Mouse (Mus musculus): ENCODE results near the gene Upf3a. TPM values are rescaled to one million over a fixed set of nuclear protein-coding genes. Genes with fewer than 3 reads are reported as not detected.
"Not testable (repeated sequence)": the region's sequence is repeated elsewhere in the genome, so short reads cannot be mapped to it uniquely, and the experiment has no call there.

Gene Upf3a
- polyA plus RNA-seq, 1 experiment from 2014 or later, result 44.3 TPM

DNA sequence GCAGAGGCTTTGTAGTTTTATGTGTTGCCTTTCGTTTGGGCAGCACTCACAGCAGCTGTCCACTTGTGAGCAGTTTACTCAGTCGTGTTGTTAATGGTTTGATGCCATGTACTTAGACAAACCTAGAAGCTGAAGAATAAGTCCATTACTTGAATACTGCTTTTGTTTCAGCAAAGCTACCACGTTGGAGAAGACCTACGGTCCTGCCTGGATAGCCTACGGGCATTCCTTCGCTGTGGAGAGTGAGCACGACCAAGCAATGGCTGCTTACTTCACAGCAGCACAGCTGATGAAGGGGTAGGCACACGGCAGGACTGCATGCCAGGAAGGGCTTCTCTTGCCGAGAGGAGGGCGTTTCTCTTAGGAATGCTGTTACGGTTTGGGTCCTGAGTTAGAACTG is 16.2 kb upstream of the Upf3a start:
- no peak overlapping the region for H3K4me3 ChIP-seq (ENCODE audit: low read length)
- H3K4me2 ChIP-seq (replicated peaks; ENCODE audit: low read depth, low read length), result no peak overlapping the region
- peaks cover 76% of the 10 kb centered on the region for H3K36me3 ChIP-seq (ENCODE audit: insufficient read depth, low read length)
- no peaks in the 10 kb centered on the region for H3K4me1 ChIP-seq (ENCODE audit: insufficient read depth, low read length)
- ATAC-seq (ENCODE audit: low FRiP score, low TSS enrichment), result no peak
- H3K9me3 ChIP-seq (ENCODE audit: low read length), result no peaks in the 10 kb centered on the region
- H3K27me3 ChIP-seq (ENCODE audit: insufficient read depth, low read length), result no peaks in the 10 kb centered on the region
- 86% methylated on average over 11 of the region's 11 CpGs for WGBS
- no peak overlapping the region for H3K9ac ChIP-seq (replicated peaks; ENCODE audit: low read length)
- no peak overlapping the region for H3K27ac ChIP-seq (ENCODE audit: low read length)

DNA sequence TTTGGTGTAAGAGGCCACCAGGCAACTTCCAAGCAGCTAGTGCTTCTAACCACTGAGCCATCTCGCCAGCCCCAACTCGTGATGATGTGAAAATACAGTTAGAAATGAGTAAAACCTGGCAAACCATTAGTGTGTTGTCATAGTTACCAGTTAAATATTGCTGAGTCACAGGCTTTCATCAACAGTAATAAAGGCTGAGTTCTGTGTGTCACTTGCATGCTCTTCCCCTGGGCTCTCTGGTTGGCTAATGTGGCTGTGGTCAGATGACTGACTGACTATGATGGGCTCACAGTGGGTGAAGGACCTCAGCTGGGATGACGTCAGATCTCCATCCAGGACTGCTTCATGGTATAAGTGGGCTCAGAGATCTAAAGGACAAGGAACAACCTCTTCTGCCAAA is 4.9 kb upstream of the Upf3a start:
- Histone ChIP-seq H3K27ac (ENCODE audit: low read length) (no peak overlapping the region), H3K4me3 (ENCODE audit: low read length) (no peak overlapping the region), H3K36me3 (ENCODE audit: insufficient read depth, low read length) (peaks cover 51% of the 10 kb centered on the region), H3K27me3 (ENCODE audit: insufficient read depth, low read length) (no peaks in the 10 kb centered on the region), H3K4me1 (ENCODE audit: insufficient read depth, low read length) (peaks cover 7% of the 10 kb centered on the region), H3K9me3 (ENCODE audit: low read length) (no peaks in the 10 kb centered on the region), H3K4me2 (replicated peaks; ENCODE audit: low read depth, low read length) (no peak overlapping the region), H3K9ac (replicated peaks; ENCODE audit: low read length) (no peak overlapping the region)
- 84% methylated on average over 3 of the region's 3 CpGs for WGBS
- no peak for ATAC-seq (ENCODE audit: low FRiP score, low TSS enrichment)

DNA sequence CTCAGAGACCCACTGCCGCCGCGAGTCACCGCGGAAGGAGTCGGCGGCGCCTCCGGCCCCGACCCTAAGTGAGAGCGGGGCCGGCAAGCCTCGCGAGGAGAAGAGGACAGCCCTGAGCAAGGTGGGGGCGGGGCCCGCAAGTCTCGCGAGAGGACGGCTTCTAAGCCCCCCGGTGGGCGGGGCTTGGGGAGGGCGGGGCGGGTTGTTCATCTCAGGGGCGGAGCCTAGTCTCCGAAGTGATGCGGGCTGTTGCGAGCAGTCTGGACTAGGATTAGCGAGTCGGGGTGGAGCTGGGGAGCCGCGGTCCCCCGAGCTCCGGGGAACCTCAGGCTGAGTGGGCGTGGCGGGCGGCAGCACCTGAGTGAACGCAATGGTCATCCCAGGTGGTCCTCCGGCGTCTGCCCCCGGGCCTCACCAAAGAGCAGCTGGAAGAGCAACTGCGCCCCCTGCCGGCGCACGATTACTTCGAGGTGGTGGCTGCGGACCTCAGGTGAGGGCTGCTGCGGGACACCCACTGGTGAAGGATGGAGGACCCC is 417 bp downstream of the Upf3a start:
- under 1% methylated on average over 41 of the region's 47 CpGs for WGBS

DNA sequence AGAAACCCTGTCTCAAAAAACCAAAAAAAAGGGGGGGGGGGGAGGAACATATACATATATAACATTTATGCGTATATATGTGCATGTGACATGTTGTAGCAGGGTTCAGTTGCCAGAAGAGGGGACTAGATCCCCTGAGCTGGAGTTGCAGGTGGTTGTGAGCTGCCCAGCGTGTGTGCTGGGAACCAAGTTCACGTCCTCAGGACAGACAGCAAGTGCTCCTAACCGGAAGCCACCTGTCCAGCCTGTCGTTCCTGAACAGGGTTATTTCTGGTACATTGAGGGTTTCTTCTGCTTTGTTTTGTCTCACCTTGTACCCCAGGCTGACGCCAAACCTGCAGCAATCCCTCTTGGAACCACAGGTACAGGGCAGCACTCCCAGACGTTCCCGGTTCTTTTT is 4.2 kb downstream of the Upf3a start:
- Histone ChIP-seq H3K4me3 (ENCODE audit: low read length) (no peak overlapping the region), H3K4me2 (replicated peaks; ENCODE audit: low read depth, low read length) (no peak overlapping the region), H3K27me3 (ENCODE audit: insufficient read depth, low read length) (no peaks in the 10 kb centered on the region), H3K9ac (replicated peaks; ENCODE audit: low read length) (no peak overlapping the region), H3K27ac (ENCODE audit: low read length) (no peak overlapping the region), H3K9me3 (ENCODE audit: low read length) (no peaks in the 10 kb centered on the region), H3K36me3 (ENCODE audit: insufficient read depth, low read length) (peaks cover 30% of the 10 kb centered on the region), H3K4me1 (ENCODE audit: insufficient read depth, low read length) (peaks cover 6% of the 10 kb centered on the region)
- ATAC-seq (ENCODE audit: low FRiP score, low TSS enrichment), result no peak
- 95% methylated on average over 8 of the region's 8 CpGs for WGBS

More for the DNA sequence above, 417 bp downstream of the Upf3a start:
- H3K9ac ChIP-seq (replicated peaks; ENCODE audit: low read length), result peak overlapping the region; percentile 98
- peak overlapping the region; percentile 56 for H3K4me2 ChIP-seq (replicated peaks; ENCODE audit: low read depth, low read length)
- peaks cover 9% of the 10 kb centered on the region for H3K4me1 ChIP-seq (ENCODE audit: insufficient read depth, low read length)
- peak overlapping the region; percentile 69 for H3K4me3 ChIP-seq (ENCODE audit: low read length)
- peak overlapping the region; percentile 97 for H3K27ac ChIP-seq (ENCODE audit: low read length)
- ATAC-seq (ENCODE audit: low FRiP score, low TSS enrichment), result peak; percentile 97
- peaks cover 26% of the 10 kb centered on the region for H3K36me3 ChIP-seq (ENCODE audit: insufficient read depth, low read length)
- no peaks in the 10 kb centered on the region for H3K27me3 ChIP-seq (ENCODE audit: insufficient read depth, low read length)
- no peaks in the 10 kb centered on the region for H3K9me3 ChIP-seq (ENCODE audit: low read length)

DNA sequence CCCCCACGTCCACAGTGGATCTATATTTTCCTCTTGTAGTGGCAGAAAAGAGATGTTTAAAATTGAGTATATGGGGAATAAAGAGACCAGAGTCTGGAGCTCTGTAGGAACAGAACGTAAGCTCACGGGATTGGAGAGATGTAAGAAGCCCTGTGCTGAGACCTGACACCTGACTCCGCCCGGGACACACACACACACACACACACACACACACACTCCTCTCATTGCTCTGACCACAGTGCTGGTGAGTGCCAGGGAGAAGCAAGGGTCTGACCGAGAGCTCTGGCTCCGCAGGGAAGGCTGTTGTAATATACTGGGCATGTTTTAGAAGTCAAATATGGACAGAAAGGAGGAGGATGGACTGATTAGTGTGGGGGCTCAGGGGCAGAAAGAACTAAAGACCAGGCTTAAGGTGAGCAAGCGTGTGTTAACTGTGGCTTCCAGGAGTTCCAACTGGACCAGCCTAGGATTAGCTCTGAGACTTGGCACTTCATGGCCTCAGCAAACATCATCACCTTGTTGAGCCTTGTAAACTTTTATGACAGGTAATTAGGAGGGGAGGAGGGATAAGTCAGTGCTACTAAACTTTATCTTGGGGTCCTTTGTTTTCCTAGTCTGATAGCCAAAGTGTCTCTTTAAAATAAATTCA is 7.8 kb downstream of the Upf3a start:
- 77% methylated on average over 8 of the region's 8 CpGs for WGBS
- Histone ChIP-seq H3K27me3 (ENCODE audit: insufficient read depth, low read length) (no peaks in the 10 kb centered on the region), H3K27ac (ENCODE audit: low read length) (no peak overlapping the region), H3K36me3 (ENCODE audit: insufficient read depth, low read length) (peaks cover 59% of the 10 kb centered on the region), H3K9ac (replicated peaks; ENCODE audit: low read length) (no peak overlapping the region), H3K4me1 (ENCODE audit: insufficient read depth, low read length) (no peaks in the 10 kb centered on the region), H3K9me3 (ENCODE audit: low read length) (no peaks in the 10 kb centered on the region), H3K4me3 (ENCODE audit: low read length) (no peak overlapping the region), H3K4me2 (replicated peaks; ENCODE audit: low read depth, low read length) (no peak overlapping the region)
- ATAC-seq (ENCODE audit: low FRiP score, low TSS enrichment), result no peak

DNA sequence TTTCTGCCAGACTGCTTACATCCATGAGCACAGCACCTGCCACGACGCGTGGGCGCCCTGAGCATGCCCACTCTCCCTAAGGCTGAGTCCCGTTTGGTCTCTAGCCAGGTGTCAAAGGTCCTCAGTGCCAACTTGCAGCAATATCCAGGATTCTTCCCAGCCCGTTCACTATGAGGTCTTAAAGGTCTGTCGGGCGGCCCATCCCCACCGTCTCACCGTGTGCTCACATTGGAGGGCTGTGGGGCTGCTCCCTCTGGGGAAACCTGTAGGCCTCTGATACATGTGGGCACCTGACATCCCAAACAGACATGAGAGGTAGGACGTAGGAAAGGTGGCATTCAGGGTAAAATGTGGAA is 8.3 kb downstream of the Upf3a start:
- Histone ChIP-seq H3K36me3 (ENCODE audit: insufficient read depth, low read length) (peaks cover 61% of the 10 kb centered on the region), H3K9ac (replicated peaks; ENCODE audit: low read length) (no peak overlapping the region), H3K9me3 (ENCODE audit: low read length) (no peaks in the 10 kb centered on the region), H3K4me3 (ENCODE audit: low read length) (no peak overlapping the region), H3K27me3 (ENCODE audit: insufficient read depth, low read length) (no peaks in the 10 kb centered on the region), H3K4me1 (ENCODE audit: insufficient read depth, low read length) (no peaks in the 10 kb centered on the region), H3K27ac (ENCODE audit: low read length) (no peak overlapping the region), H3K4me2 (replicated peaks; ENCODE audit: low read depth, low read length) (no peak overlapping the region)
- no peak for ATAC-seq (ENCODE audit: low FRiP score, low TSS enrichment)
- 70% methylated on average over 11 of the region's 11 CpGs for WGBS

DNA sequence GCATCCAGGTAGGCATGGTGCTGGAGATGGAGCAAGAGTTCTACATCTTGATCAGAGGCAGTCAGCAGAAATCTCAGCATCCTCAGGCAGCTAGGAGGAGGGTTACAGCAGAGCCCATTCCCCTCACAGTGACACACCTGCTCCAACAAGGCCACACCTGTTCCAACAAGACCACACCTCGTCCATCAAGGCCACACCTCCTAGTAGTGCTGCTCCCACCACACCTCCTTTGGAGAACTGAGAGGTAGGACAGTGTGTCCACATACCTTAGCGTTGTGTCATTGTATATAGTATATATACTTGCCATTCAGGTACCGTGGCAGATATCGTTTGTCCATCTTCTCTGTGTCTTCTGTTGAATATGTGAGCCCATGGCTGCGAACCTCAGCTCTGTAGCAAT is 12.3 kb downstream of the Upf3a start:
- Histone ChIP-seq H3K9me3 (ENCODE audit: low read length) (no peaks in the 10 kb centered on the region), H3K4me2 (replicated peaks; ENCODE audit: low read depth, low read length) (no peak overlapping the region), H3K9ac (replicated peaks; ENCODE audit: low read length) (no peak overlapping the region), H3K27me3 (ENCODE audit: insufficient read depth, low read length) (no peaks in the 10 kb centered on the region), H3K27ac (ENCODE audit: low read length) (no peak overlapping the region), H3K4me1 (ENCODE audit: insufficient read depth, low read length) (no peaks in the 10 kb centered on the region), H3K36me3 (ENCODE audit: insufficient read depth, low read length) (peaks cover 49% of the 10 kb centered on the region), H3K4me3 (ENCODE audit: low read length) (no peak overlapping the region)
- WGBS, result 97% methylated on average over 5 of the region's 5 CpGs
- no peak for ATAC-seq (ENCODE audit: low FRiP score, low TSS enrichment)

DNA sequence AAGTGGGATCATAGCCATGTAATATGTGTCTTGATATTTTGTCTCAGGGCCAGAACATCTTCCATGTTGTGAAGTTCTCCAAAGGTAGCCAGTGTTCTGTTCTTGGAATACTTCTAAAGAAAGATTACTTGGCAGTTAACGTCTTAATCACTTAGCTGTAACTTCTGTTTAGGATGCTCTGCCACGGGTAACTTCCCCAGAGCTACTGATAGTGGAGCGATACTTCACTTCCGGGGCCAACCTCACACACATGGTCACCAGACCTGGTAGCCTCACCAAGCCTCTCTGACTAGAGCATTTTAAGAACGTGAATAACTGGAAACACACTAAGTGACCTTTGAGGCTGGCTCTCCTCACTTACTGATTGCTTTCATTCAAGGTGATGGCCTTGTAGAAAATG is 14.2 kb downstream of the Upf3a start:
- Histone ChIP-seq H3K4me3 (ENCODE audit: low read length) (no peak overlapping the region), H3K9ac (replicated peaks; ENCODE audit: low read length) (no peak overlapping the region), H3K4me2 (replicated peaks; ENCODE audit: low read depth, low read length) (no peak overlapping the region), H3K4me1 (ENCODE audit: insufficient read depth, low read length) (no peaks in the 10 kb centered on the region), H3K36me3 (ENCODE audit: insufficient read depth, low read length) (peaks cover 38% of the 10 kb centered on the region), H3K27ac (ENCODE audit: low read length) (no peak overlapping the region), H3K27me3 (ENCODE audit: insufficient read depth, low read length) (no peaks in the 10 kb centered on the region), H3K9me3 (ENCODE audit: low read length) (no peaks in the 10 kb centered on the region)
- 94% methylated on average over 5 of the region's 5 CpGs for WGBS
- no peak for ATAC-seq (ENCODE audit: low FRiP score, low TSS enrichment)

DNA sequence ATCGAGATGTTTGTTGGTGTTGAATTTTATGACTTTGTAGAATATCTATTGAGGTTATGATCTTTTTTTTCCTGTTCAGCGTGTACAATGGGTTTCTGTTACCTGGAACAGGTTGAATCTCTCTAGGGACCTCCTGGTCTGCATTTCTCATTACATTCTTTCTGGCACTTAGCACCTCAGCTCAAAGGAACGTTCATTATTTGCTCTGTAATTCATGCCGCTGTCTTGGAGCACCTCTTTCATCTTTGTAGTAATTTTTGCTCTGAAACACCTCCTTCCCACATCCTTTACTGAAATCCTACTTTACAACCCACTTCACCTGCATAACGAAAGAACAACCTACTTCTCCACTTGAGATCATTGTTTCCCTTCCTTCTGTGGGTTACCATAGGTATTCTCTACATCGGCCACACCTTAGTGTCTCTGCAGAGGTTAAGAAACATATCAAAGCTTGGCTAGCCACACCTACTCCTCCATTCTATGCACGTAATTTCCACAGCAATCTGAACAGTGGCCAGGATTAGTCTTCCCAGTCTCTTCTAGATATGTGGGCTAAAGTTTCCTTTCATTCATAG is 43.3 kb downstream of the Upf3a start:
- H3K4me3 ChIP-seq (ENCODE audit: low read length), result no peak overlapping the region
- H3K27me3 ChIP-seq (ENCODE audit: insufficient read depth, low read length), result no peaks in the 10 kb centered on the region
- 74% methylated on average over 7 of the region's 7 CpGs for WGBS
- H3K27ac ChIP-seq (ENCODE audit: low read length), result no peak overlapping the region
- no peaks in the 10 kb centered on the region for H3K4me1 ChIP-seq (ENCODE audit: insufficient read depth, low read length)
- H3K4me2 ChIP-seq (replicated peaks; ENCODE audit: low read depth, low read length), result no peak overlapping the region
- no peak for ATAC-seq (ENCODE audit: low FRiP score, low TSS enrichment)
- H3K9ac ChIP-seq (replicated peaks; ENCODE audit: low read length), result no peak overlapping the region
- no peaks in the 10 kb centered on the region for H3K9me3 ChIP-seq (ENCODE audit: low read length)
- no peaks in the 10 kb centered on the region for H3K36me3 ChIP-seq (ENCODE audit: insufficient read depth, low read length)

DNA sequence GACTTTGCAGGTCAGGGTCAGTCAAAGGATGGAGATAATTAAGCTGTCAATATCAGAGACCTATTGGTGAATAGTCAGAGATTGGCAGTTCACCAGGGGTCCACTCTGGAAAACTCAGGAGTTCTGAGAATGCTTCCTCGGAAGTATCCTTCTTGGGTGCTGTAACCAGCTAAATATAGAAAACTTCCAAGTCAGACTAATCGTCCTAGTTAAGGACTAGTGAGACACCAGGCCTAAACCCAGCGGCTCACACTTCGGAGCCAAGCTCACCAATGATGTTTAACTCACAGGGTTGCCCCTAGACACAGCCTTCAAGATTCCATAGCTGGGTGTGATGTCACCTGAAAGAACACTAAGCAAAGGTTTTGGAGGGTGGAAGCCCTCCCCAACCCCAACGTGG is 52.9 kb downstream of the Upf3a start, which contains the start of gene AF366264:
TSS of gene AF366264 (minus strand) at position 101 of the 400 bp plus-strand sequence.
- H3K36me3 ChIP-seq (ENCODE audit: insufficient read depth, low read length); H3K27ac ChIP-seq (ENCODE audit: low read length); ATAC-seq (ENCODE audit: low FRiP score, low TSS enrichment); H3K4me2 ChIP-seq (replicated peaks; ENCODE audit: low read depth, low read length); H3K9me3 ChIP-seq (ENCODE audit: low read length); H3K4me1 ChIP-seq (ENCODE audit: insufficient read depth, low read length); H3K4me3 ChIP-seq (ENCODE audit: low read length); H3K27me3 ChIP-seq (ENCODE audit: insufficient read depth, low read length); H3K9ac ChIP-seq (replicated peaks; ENCODE audit: low read length): not testable (repeated sequence)
- 93% methylated on average over 5 of the region's 5 CpGs for WGBS

All from kidney, embryonic 16.5 days (tissue).